Mouse (Mus musculus) left cerebral cortex, adult 18-20 months (tissue): ENCODE measurements around the gene Dgkg. TPM values are rescaled to one million over a fixed set of nuclear protein-coding genes. Genes with fewer than 3 reads are reported as not detected.

Source experiments
- DNase-seq, 2 experiments: peaks; one replicate each; pipeline ENCODE4 v3.0.0; 2021 to 2022; ENCODE audit warnings: low spot score in 2 of 2, mixed read lengths in 1 of 2
- total RNA-seq, 2 experiments: library from RNA; stranded (reverse); gene quantifications; 2 replicates each; pipeline ENCODE4 v1.2.3; 2021

Dgkg gene
- total RNA-seq, 2 experiments from 2014 or later: 47.4 to 68.3 TPM

GRCm38 (mm10) chr16:22504851-22505250, 152.2 kb downstream of the Dgkg start:
- DNase-seq: peak; percentile 52 to 61

GRCm38 (mm10) chr16:22504049-22504448, 153.0 kb downstream of the Dgkg start:
- no peak for DNase-seq

GRCm38 (mm10) chr16:22503467-22503866, 153.6 kb downstream of the Dgkg start:
- DNase-seq: no peak

- no peak for DNase-seq
Measured at GRCm38 (mm10) chr16:22501855-22502254, 155.2 kb downstream of the Dgkg start.

- no peak for DNase-seq
Measured at GRCm38 (mm10) chr16:22500561-22500960, 156.5 kb downstream of the Dgkg start.

- no peak for DNase-seq
Measured at GRCm38 (mm10) chr16:22499951-22500350, 157.1 kb downstream of the Dgkg start.

- DNase-seq: no peak
Measured at GRCm38 (mm10) chr16:22499447-22499846, 157.6 kb downstream of the Dgkg start.

- DNase-seq: no peak
Measured at GRCm38 (mm10) chr16:22497976-22498375, 159.0 kb downstream of the Dgkg start.

GRCm38 (mm10) chr16:22495259-22495658, 161.8 kb downstream of the Dgkg start:
- DNase-seq: no peak

GRCm38 (mm10) chr16:22494815-22495214, 162.2 kb downstream of the Dgkg start:
- peak in 1 of 2 experiments; percentile 23 for DNase-seq

- peak in 1 of 2 experiments; percentile 29 for DNase-seq
Measured at GRCm38 (mm10) chr16:22493396-22493795, 163.6 kb downstream of the Dgkg start.

GRCm38 (mm10) chr16:22491446-22492166, 165.4 kb downstream of the Dgkg start:
- DNase-seq: peak; percentile 58 to 66

GRCm38 (mm10) chr16:22483900-22484299, 173.1 kb downstream of the Dgkg start:
- DNase-seq: peak; percentile 45 to 54

- DNase-seq: no peak
Measured at GRCm38 (mm10) chr16:22479322-22479721, 177.7 kb downstream of the Dgkg start.

- DNase-seq: no peak
Measured at GRCm38 (mm10) chr16:22471728-22472127, 185.3 kb downstream of the Dgkg start.

- DNase-seq: no peak
Measured at GRCm38 (mm10) chr16:22469385-22469784, 187.6 kb downstream of the Dgkg start.

- DNase-seq: no peak
Measured at GRCm38 (mm10) chr16:22467111-22467510, 189.9 kb downstream of the Dgkg start.

GRCm38 (mm10) chr16:22466381-22466780, 190.6 kb downstream of the Dgkg start:
- DNase-seq: no peak

- DNase-seq: peak in 1 of 2 experiments; percentile 33
Measured at GRCm38 (mm10) chr16:22462220-22462619, 194.8 kb downstream of the Dgkg start.

GRCm38 (mm10) chr16:22461728-22462127, 195.3 kb downstream of the Dgkg start:
- no peak for DNase-seq

- DNase-seq: no peak
Measured at GRCm38 (mm10) chr16:22460960-22461359, 196.1 kb downstream of the Dgkg start.

GRCm38 (mm10) chr16:22452082-22452481, 204.9 kb downstream of the Dgkg start:
- DNase-seq: no peak

GRCm38 (mm10) chr16:22448093-22448492, 208.9 kb downstream of the Dgkg start:
- no peak for DNase-seq
